Mouse (Mus musculus) testis, adult 2 months (tissue): ENCODE measurements around the gene Nkiras2.

Source experiments
- CTCF ChIP-seq: fragments of 200-500 bp; IDR thresholded peaks from 2 replicates; pipeline ENCODE4 v1.5.1; 2012; ENCODE audit warnings: low read depth, mild to moderate bottlenecking, inconsistent platforms, low read length, moderate library complexity; ENCODE audit not compliant: control insufficient read depth, insufficient read depth, insufficient replicate concordance
- POLR2A ChIP-seq: fragments of 200-500 bp; IDR thresholded peaks from 2 replicates; pipeline ENCODE4 v1.6.1; 2012; ENCODE audit warnings: low read depth, mild to moderate bottlenecking, inconsistent platforms, low read length, moderate library complexity; ENCODE audit not compliant: control insufficient read depth

- TF ChIP-seq POLR2A (no peak), CTCF (no peak)
Observed at GRCm38 (mm10) chr11:100628862-100629352, 9.9 kb downstream of the Nkiras2 start.
